Mouse (Mus musculus) yolk sac, embryonic 10.5 days (tissue): ENCODE measurements around the gene Lrrc43.

ENCODE experiments used
- DNase-seq: peaks from one replicate; pipeline ENCODE4 v3.0.0-alpha.2; 2017; ENCODE audit warnings: low spot score

The Lrrc43 gene

GRCm38 (mm10) chr5:123520666-123521065, 31.6 kb downstream of the Lrrc43 start:
- DNase-seq = no peak

GRCm38 (mm10) chr5:123521621-123522020, 32.5 kb downstream of the Lrrc43 start:
- no peak for DNase-seq

- no peak for DNase-seq
These were observed 33.1 kb downstream of the Lrrc43 start for GRCm38 (mm10) chr5:123522166-123522565.

- DNase-seq = peak; percentile 98
These were observed 34.7 kb downstream of the Lrrc43 start, which contains the start of gene Diablo for GRCm38 (mm10) chr5:123523692-123524392. Gene Diablo (minus strand): TSS chr5:123524176.

GRCm38 (mm10) chr5:123524393-123524750, 35.3 kb downstream of the Lrrc43 start:
- no peak for DNase-seq

- no peak for DNase-seq
These were observed 36.2 kb downstream of the Lrrc43 start, which contains the start of gene Gm49027 for GRCm38 (mm10) chr5:123525281-123525680. Gene Gm49027 (minus strand): TSS chr5:123525488.

- no peak for DNase-seq
These were observed 36.9 kb downstream of the Lrrc43 start for GRCm38 (mm10) chr5:123525916-123526495.

- DNase-seq = no peak
These were observed 39.5 kb downstream of the Lrrc43 start for GRCm38 (mm10) chr5:123528641-123529040.

- no peak for DNase-seq
These were observed 41.0 kb downstream of the Lrrc43 start for GRCm38 (mm10) chr5:123530056-123530455.

- DNase-seq = no peak
These were observed 44.7 kb downstream of the Lrrc43 start for GRCm38 (mm10) chr5:123533801-123534200.

- no peak for DNase-seq
These were observed 66.6 kb downstream of the Lrrc43 start for GRCm38 (mm10) chr5:123555693-123556092.

- no peak for DNase-seq
These were observed 67.3 kb downstream of the Lrrc43 start for GRCm38 (mm10) chr5:123556451-123556850.
